Comparison of ENCODE assay signal across 15 mouse cellular contexts in the genomic region with DNA sequence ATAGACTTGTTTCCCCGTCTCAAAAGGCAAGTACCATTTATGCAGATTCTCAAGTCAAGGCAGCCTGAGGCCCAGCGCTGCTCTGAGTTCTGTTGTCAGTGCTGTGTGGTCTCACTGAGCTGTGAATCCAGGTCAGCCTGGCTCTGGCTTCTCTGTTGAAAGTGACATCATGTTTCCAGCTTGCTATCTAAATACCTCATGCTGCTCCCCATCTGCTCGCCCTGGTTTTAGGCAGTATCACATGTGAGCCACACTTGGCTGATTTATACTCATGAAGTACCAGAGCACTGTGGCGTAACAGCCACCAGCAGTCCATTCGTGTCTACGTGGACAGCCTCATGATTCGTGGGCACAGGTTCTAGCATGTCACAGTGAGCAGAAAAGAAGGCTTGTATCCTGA.
DNase-seq lines count a peak whose midpoint lies in the region; ATAC-seq and TF ChIP-seq lines count a peak whose summit lies in the region.
"Had no signal": no experiment of that assay in that cellular context is flagged by ENCODE, and none has a peak within 500 bp of the region (broad histone marks: within the 10 kb centered on the region; RNA-seq: fewer than 3 reads in every experiment).

No protein-coding gene starts in this region.

- dilution Hi-C loops in CH12.LX (cut with MboI; ENCODE audit: extremely low pct_ligation_motif_present, extremely low pct_unique_long_range_greater_than_20kb, low sequenced_read_pairs), result no loop called here

- peaks cover 16% of the 10 kb centered on the region for H3K9me3 ChIP-seq in CH12.LX (replicated peaks; ENCODE audit: low read length)
- H3K9me3 ChIP-seq: kidney, embryonic 15.5 days had no signal

- peaks cover 0 to 26% of the 10 kb centered on the region in 2 experiments; a peak in 2 of 4 replicates for H3K4me1 ChIP-seq in CH12.LX (ENCODE audit: control insufficient read depth in 1 of 2, insufficient read depth in 2 of 2)
- H3K4me1 ChIP-seq: megakaryocyte, embryonic 14.5 days had no signal

- no peak overlapping the region for H3K9ac ChIP-seq in CH12.LX (ENCODE audit: insufficient read depth, low read depth)
- H3K9ac ChIP-seq: hindbrain, embryonic 14.5 days; kidney, embryonic 15.5 days had no signal

- no peak overlapping the region for H3K27ac ChIP-seq in CH12.LX (ENCODE audit: insufficient read depth, low read depth)
- H3K27ac ChIP-seq: hindbrain, embryonic 14.5 days; kidney, embryonic 15.5 days had no signal

- H3K36me3 ChIP-seq in CH12.LX (replicated peaks in 1 of 2; ENCODE audit: control insufficient read depth in 1 of 2, insufficient read depth in 1 of 2, low read length in 1 of 2), result no peaks in the 10 kb centered on the region
- H3K36me3 ChIP-seq: kidney, embryonic 15.5 days had no signal

- no peaks in the 10 kb centered on the region for H3K27me3 ChIP-seq in CH12.LX (replicated peaks)
- H3K27me3 ChIP-seq: kidney, embryonic 15.5 days; megakaryocyte, embryonic 14.5 days had no signal

- no peak for TF ChIP-seq EP300 in CH12.LX (IDR thresholded peaks at IDR 0.05; ENCODE audit: low read length)

- no peak for TF ChIP-seq POLR2A in CH12.LX (IDR thresholded peaks at IDR 0.05; ENCODE audit: low read depth, low read length)

- peak; percentile 17 to 22 for DNase-seq in heart, adult 9 months (ENCODE audit: low spot score in 2 of 2)
- DNase-seq in heart, postnatal 36 days, result no peak
- peak; percentile 34 for DNase-seq in CH12.LX (ENCODE audit: extremely low read depth)
- DNase-seq in cerebellum, adult 18-20 months, result peak; percentile 88 to 93
- peak; percentile 35 to 40 for DNase-seq in left cerebral cortex, postnatal 14 days (ENCODE audit: low spot score in 2 of 2)
- DNase-seq in lung, postnatal 4 days, result no peak
- DNase-seq in neural tube, embryonic 10.5 days (ENCODE audit: extremely low spot score, low spot score), result no peak
- DNase-seq: adrenal gland, postnatal 25 days; lung, adult 18-20 months; thymus, adult 18-20 months had no signal

- in situ Hi-C loops in CH12.LX (cut with MboI; ENCODE audit: low pct_ligation_motif_present, low pct_unique_long_range_greater_than_20kb, low sequenced_read_pairs), result no loop called here

- H3K4me3 ChIP-seq in CH12.LX (replicated peaks in 1 of 3; ENCODE audit: low read depth in 2 of 3, low read length in 2 of 3, poor library complexity in 1 of 3), result no peak overlapping the region
- H3K4me3 ChIP-seq: erythroblast, embryonic 14.5 days; kidney, embryonic 15.5 days; megakaryocyte, embryonic 14.5 days had no signal

- intact Hi-C loops in heart, postnatal 36 days (cut with DNase I), result no loop called here
- intact Hi-C loops in left cerebral cortex, postnatal 14 days (cut with DNase I), result no loop called here

- H3K4me2 ChIP-seq in CH12.LX (ENCODE audit: insufficient read depth, low read depth, poor library complexity, severe bottlenecking), result no peak overlapping the region
- H3K4me2 ChIP-seq: hindbrain, embryonic 14.5 days; kidney, embryonic 15.5 days had no signal

- no peaks in the 10 kb centered on the region for H3K79me2 ChIP-seq in CH12.LX (replicated peaks; ENCODE audit: control insufficient read depth, extremely low read depth, insufficient read depth, poor library complexity, severe bottlenecking)

- no peak for TF ChIP-seq RAD21 in CH12.LX (IDR thresholded peaks at IDR 0.05; ENCODE audit: low read depth, low read length)

- TF ChIP-seq CTCF in CH12.LX (conservative IDR thresholded peaks at IDR 0.05 in 1 of 2, IDR thresholded peaks at IDR 0.05 in 1 of 2; ENCODE audit: low read depth in 2 of 2, low read length in 2 of 2), result no peak

- no peak for ATAC-seq in monocyte, adult 5-6 weeks (replicated peaks; ENCODE audit: insufficient number of reproducible peaks, low FRiP score, low TSS enrichment, poor library complexity, severe bottlenecking)

TF ChIP-seq in CH12.LX, 34 proteins besides CTCF, POLR2A, EP300 and RAD21:
- no peak for TF ChIP-seq RCOR1 (conservative IDR thresholded peaks at IDR 0.05; ENCODE audit: low read depth, low read length)
- TF ChIP-seq USF1 (IDR thresholded peaks at IDR 0.05; ENCODE audit: low read depth, low read length), result no peak
- no peak for TF ChIP-seq KAT2A (IDR thresholded peaks at IDR 0.05; ENCODE audit: insufficient replicate concordance, low read length)
- no peak for TF ChIP-seq USF2 (conservative IDR thresholded peaks at IDR 0.05; ENCODE audit: low read depth, low read length)
- TF ChIP-seq ETS1 (conservative IDR thresholded peaks at IDR 0.05; ENCODE audit: low read depth, low read length), result no peak
- TF ChIP-seq TCF12 (IDR thresholded peaks at IDR 0.05; ENCODE audit: low read depth, low read length), result no peak
- no peak for TF ChIP-seq CHD1 (IDR thresholded peaks at IDR 0.05; ENCODE audit: low read depth, low read length)
- no peak for TF ChIP-seq CHD2 (IDR thresholded peaks at IDR 0.05; ENCODE audit: low read length)
- TF ChIP-seq HCFC1 (IDR thresholded peaks at IDR 0.05; ENCODE audit: low read depth, low read length), result no peak
- TF ChIP-seq SIN3A (IDR thresholded peaks at IDR 0.05; ENCODE audit: low read length), result no peak
- TF ChIP-seq ZKSCAN1 (IDR thresholded peaks at IDR 0.05; ENCODE audit: borderline replicate concordance, low read depth, low read length), result no peak
- no peak for TF ChIP-seq TBP (conservative IDR thresholded peaks at IDR 0.05; ENCODE audit: low read depth, low read length)
- TF ChIP-seq MAZ (IDR thresholded peaks at IDR 0.05; ENCODE audit: low read depth, low read length), result no peak

Comparison
In these comparisons a context has a peak if more than half of its experiments do, and no peak if none do; other contexts are left out.
1. DNase-seq: peak in heart, adult 9 months (2 of 2), CH12.LX (single experiment), cerebellum, adult 18-20 months (2 of 2) and left cerebral cortex, postnatal 14 days (2 of 2); none in heart, postnatal 36 days (0 of 2), lung, postnatal 4 days (0 of 2) and neural tube, embryonic 10.5 days (single experiment).